Mouse (Mus musculus): Measurements from ENCODE around the gene Gm49318.

The Gm49318 gene

DNA sequence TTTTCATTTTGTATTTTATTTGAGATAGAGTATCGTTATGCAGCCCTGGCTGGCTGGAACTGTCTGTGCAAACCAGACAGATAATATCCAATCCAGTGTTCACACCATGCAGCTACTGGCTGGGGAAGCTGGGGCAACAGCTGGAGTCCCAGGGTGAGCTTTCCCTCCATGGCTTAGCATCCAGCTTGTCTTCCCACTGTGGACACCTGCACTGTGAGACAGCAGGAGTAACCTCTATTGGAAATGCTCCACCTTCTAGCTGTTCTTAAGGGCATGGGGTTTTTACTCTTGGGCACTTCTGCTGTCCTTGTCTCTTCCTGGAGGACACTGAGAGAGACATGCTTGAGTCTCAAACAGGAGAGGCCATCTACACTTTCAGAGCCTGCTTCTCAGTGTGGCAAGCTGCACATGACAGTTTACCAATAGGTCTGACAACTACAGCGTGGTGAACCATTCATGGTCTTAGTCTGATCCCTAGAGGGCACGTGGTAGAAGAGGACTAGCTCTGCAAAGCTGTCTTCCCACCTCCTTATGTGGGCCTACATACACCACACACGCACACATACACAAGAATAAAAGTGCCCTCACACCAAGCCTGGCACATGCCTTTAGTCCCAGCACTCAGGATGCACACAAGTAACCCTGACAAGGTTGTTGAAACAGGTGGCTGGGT lies 1.0 kb downstream of the Gm49318 start:
- no peak for DNase-seq

DNA sequence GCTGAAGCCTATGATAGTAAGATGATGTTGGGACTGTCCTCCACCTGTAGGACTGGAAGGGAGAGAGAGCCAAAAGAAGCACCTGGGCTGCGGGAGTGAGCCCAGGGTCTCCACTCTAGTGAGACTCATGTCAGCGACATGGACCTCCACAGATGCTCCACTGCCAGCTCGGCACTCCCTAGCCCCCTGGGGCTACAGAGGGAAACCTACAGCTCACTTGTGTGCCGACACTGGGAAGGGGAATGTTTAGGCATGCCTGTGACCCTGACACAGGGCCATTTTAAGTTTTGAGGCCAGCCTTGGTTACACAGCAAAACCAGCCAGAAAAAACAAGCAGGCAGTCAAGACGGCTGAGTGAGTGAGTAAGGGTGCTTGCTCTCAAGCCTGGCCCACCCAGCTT lies 3.9 kb downstream of the Gm49318 start:
- DNase-seq = no peak

DNA sequence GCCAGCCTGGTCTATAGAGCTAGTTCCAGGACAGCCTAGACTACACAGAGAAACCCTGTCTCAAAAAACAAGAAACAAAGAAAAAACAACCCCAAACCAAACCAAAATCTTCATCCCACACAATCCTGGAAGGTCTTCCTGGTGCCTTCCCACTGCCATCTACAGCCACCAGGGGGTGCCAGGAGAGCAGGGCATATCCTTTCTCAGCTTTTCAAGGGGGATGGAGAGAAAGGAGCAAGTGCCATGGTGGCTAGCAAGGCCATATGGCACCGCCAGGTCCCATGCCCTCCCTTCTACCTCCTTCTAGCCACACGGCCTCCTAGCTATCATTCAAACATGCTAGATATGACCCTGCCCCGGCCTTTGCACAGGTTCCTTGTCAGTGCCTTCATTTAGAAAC lies 4.6 kb downstream of the Gm49318 start:
- DNase-seq = peak; percentile 84 to 85

GRCm38 (mm10) chr9:22065642-22066041 lies 5.4 kb downstream of the Gm49318 start:
- no peak for DNase-seq

GRCm38 (mm10) chr9:22064341-22064740 lies 6.7 kb downstream of the Gm49318 start:
- peak; percentile 85 to 89 for DNase-seq

GRCm38 (mm10) chr9:22061339-22061738 lies 9.7 kb downstream of the Gm49318 start:
- DNase-seq = peak in 1 of 2 experiments; percentile 17

DNA sequence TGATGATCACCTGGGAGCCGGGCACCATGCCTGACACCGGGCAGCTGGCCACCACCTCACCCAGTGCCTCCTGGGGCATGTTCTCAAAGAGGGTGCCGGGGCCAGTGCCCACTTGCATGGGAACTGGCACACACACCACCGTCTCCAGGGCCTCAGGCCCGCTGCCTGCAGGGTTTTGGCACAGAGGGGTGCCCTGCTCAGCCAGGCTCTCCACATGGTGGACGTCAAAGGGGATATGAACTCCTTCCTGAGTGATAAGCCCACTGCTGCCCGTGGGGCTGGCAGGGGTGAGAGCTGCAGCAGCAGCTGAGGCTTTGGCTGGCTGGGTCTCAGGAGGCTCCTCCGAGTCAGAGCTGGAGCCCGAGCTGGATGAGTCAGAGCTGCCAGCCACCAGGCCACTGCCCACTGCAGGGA lies 13.0 kb downstream of the Gm49318 start:
- peak; percentile 73 to 82 for DNase-seq

GRCm38 (mm10) chr9:22057031-22057517 lies 14.0 kb downstream of the Gm49318 start:
- no peak for DNase-seq

DNA sequence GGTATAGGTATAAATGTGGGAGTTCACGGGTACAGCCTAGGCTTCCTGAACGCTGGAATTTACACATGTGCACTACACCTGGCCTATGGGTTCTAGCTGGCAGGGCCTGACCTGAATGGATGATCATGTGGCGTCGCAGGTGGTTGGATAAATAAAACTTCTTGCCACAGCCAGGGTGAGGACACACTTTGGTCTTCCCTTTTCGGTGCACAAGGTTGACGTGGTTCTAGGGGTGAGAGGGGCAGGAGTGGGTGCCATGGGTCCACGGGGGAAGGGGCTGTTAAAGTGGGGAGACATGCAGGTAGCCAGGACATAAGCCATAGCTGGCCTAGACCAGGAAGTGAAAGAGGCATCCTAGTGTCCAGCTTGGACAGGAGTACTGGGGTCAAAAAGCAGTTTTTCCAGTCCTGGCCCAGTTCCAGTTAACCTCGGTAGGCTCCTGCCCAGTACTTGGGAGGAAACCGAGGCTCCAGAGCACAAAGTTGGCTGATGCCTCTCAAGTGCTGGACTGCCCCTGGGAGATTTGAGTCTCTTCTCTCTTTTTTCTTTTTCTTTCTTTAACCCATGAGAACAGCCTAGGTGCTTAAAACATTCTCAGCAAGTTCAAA lies 14.7 kb downstream of the Gm49318 start:
- peak in 1 of 2 experiments; percentile 41 for DNase-seq

GRCm38 (mm10) chr9:22055713-22056112 lies 15.3 kb downstream of the Gm49318 start:
- DNase-seq = peak; percentile 32 to 33

DNA sequence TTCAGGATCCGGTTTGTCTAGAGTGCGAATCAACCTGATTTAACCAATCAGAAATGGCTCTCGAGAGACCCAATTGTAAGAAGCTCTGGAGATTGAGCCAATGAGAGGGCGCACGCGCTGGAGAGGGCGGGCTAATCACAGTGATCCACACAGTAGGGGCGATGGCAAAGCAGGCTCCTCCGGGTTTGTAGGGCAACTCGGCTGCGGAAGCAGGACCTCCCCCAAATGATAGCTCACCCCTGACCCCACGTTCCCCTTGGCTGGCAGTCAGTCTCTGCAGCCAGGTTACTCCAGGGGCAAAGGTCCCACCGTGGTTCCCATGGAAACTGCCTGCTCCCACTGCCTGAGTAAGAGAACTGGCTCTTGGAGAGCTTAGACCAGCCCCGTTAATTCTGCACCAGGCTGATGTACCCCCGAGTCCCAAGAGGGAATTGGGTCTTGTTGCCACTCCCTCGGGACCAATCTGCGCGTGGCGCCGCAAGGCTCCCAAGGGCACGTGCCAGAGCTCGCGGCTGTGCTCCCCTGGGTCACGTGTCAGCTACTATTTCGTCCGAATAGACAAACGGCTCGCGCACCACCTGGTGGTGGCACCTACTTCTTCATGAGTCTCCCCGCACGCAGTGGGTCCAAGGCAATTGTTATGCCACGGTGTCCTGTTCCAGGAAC lies 16.5 kb downstream of the Gm49318 start:
- peak; percentile 91 for DNase-seq

GRCm38 (mm10) chr9:22053657-22054056 lies 17.4 kb downstream of the Gm49318 start:
- DNase-seq = no peak

DNA sequence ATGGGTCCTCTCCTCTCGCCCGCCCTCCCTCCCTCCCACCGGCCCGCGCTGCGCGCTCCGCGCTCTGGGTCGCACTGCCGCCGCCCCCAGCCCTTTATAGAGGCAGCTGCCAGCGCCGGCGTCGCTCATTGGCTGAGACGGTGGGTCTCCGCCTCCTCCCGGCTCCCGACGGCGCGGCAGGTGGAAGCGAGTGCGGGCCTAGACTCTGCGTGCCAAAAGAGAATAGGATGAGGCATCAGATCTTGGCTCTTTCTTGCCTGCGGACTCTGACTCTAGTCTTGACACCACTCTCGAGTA lies 19.2 kb downstream of the Gm49318 start, which contains the start of gene Elavl3:
TSS of gene Elavl3 (minus strand) at position 66 of the 297 bp plus-strand sequence.
- DNase-seq = peak; percentile 98

GRCm38 (mm10) chr9:22051161-22051957 lies 19.7 kb downstream of the Gm49318 start:
- peak; percentile 82 to 84 for DNase-seq

GRCm38 (mm10) chr9:22050351-22050889 lies 20.6 kb downstream of the Gm49318 start:
- DNase-seq = peak; percentile 88 to 93

DNA sequence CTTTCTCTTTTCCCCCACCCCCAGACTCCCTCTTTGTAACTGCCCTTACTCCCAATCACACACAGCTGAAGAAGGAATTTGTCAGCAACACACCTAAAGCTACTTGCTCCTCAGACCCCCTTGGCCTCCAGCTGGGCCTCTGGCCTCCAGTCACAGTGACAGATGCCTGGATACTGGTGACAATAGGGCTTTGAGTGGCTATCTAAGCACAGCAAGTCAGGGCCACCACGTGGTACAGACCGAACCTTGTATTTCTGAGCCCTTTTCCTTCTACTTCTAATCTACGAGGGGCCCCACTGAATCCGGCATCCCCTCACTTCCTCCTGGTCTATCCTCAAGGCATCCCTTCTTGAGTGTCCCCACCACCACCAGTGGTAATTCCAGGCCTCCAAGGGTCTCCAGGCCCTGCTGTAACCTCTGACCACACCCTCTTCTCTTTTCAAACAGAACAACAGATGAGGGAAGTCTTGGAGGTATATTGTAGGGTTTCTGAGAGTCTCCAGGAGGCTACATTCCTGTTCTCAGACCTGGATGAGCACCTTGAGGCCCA lies 21.3 kb downstream of the Gm49318 start:
- peak; percentile 87 to 91 for DNase-seq

DNA sequence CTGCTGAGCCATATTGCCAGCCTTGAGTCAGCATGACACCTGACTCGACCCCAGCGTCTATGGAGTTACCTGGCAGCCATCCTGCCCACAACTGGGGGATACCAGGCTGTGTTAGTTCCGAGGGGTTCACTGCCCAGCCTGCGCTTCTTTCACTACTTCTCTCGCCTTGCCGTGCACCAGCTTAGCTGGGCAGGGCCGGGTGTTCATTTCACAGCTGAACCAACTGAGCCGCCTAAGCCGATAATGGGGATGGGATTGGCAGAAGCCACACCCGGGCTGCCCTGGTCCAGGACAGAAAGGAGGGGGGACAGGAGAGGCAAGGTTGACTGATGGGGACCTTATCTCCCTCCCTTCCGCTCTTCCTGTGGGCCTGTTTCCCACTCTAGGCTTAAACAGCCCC lies 21.7 kb downstream of the Gm49318 start:
- peak; percentile 70 to 74 for DNase-seq

GRCm38 (mm10) chr9:22047329-22047728 lies 23.7 kb downstream of the Gm49318 start:
- peak; percentile 49 to 53 for DNase-seq

DNA sequence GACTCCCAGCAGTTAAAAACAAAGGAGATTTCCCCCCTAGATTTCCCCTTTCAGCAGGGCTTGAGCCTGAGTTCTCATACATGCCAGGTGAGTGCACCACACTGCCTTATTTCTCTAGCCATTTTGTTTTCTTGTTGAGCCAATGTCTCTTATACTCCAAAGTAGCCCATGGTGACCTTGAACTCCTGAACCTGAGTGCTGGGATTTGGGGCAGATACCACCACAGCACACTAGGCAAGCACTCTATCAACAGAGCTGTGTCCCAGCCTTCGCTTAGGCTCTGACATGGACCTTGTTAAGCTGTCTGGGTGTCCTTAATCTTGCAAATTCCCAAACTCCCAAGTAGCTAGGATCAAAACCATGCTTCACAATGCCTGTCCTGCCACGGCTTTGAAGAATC lies 29.2 kb downstream of the Gm49318 start:
- no peak for DNase-seq

DNA sequence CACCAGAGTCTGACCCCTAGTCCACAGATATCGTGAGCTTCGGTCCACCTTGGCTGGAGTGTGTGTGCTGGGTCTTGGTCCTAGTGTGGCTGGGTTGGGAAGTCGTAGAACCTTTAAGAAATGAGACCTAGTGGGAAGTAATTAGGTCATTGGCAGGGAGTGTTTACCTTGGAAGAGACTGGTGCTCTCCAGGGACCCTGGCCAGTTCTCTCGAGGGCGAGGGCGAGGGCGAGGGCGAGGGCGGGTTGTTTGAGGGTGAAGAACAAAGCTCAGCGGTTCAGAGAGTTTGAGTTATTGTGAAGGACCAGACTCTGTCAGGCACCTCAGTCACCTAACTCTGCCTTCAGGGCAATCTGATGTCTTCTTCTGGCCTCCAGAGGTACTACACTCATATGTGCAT lies 33.2 kb downstream of the Gm49318 start:
- no peak for DNase-seq

DNA sequence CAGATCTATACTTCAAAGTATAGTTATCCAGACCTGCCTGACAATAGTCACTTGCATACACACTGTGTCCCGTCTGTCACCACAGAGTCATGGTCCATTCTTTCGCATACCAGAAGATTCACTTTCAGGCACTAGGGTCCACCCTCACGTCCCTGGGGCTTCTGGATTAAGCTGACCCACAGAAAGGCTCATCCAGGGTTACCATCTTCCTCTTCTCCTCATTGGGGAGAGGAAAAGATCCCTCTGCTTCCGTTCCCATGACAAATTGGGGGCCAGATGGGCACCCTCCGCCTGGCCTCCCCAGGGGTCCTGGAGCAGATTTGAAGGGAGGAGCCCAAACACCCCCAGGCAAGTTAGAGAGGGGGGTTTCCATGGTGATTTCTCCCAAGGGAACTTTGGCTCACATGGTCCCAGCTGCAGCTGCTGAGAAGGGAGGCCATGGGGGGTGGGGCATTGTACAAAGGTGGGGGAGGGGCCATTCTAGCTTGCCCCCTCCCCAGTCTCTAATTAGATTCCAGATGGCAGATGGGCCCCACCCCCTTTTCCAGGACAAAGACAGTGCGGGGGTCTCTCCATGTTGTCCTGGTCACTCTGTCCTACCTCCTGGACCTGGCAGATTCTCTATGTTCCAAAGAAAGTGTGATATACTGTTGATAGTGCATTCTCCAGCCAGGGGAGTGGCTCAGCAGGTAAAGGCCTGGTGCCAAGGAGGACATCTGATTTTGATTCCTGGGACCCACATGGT lies 35.6 kb downstream of the Gm49318 start:
- peak; percentile 69 to 80 for DNase-seq

GRCm38 (mm10) chr9:22030386-22030785 lies 40.7 kb downstream of the Gm49318 start:
- no peak for DNase-seq

All from cerebellum, postnatal 10 days (tissue).